Mouse (Mus musculus) kidney, postnatal 0 days (tissue): ENCODE measurements around the gene Mrps31. TPM values are rescaled to one million over a fixed set of nuclear protein-coding genes. Genes with fewer than 3 reads are reported as not detected.

Source experiments
- ATAC-seq: fragments of 200-750 bp; cut with Nextera tagmentation; replicated peaks from 2 replicates; pipeline ENCODE4 v1.8.0; 2017; ENCODE audit warnings: low read depth, moderate number of reproducible peaks, moderate TSS enrichment, moderate library complexity; ENCODE audit not compliant: low FRiP score
- DNase-seq: peaks from one replicate; pipeline ENCODE4 v3.0.0-alpha.2; 2016; ENCODE audit warnings: low spot score
- H3K27ac ChIP-seq: fragments of 300-500 bp; sonication (generic); 2 replicates; pipeline ENCODE4 v1.5.1; 2014; ENCODE audit warnings: mild to moderate bottlenecking
- H3K27me3 ChIP-seq: fragments of 300-500 bp; sonication (generic); 2 replicates; pipeline ENCODE4 v1.6.1; 2014; ENCODE audit warnings: low read length, mixed read lengths; ENCODE audit not compliant: insufficient read depth
- H3K36me3 ChIP-seq: fragments of 300-500 bp; sonication (generic); 2 replicates; pipeline ENCODE4 v1.6.1; 2014; ENCODE audit warnings: low read length, mixed read lengths; ENCODE audit not compliant: insufficient read depth
- H3K4me1 ChIP-seq: fragments of 300-500 bp; sonication (generic); replicated peaks from 2 replicates; pipeline ENCODE4 v1.6.1; 2014; ENCODE audit warnings: antibody characterized with exemption, low read length, mixed read lengths; ENCODE audit not compliant: insufficient read depth
- H3K4me2 ChIP-seq: fragments of 300-500 bp; sonication (generic); 2 replicates; pipeline ENCODE4 v1.6.1; 2014; ENCODE audit warnings: mild to moderate bottlenecking, low read length, moderate library complexity, mixed read lengths
- H3K4me3 ChIP-seq: fragments of 300-500 bp; sonication (generic); replicated peaks from 2 replicates; pipeline ENCODE4 v1.5.1; 2014; ENCODE audit warnings: low read depth, low read length
- H3K9ac ChIP-seq: fragments of 300-500 bp; sonication (generic); 2 replicates; pipeline ENCODE4 v1.6.1; 2014; ENCODE audit warnings: low read depth, low read length
- H3K9me3 ChIP-seq: fragments of 300-500 bp; sonication (generic); replicated peaks from 2 replicates; pipeline ENCODE4 v1.6.1; 2016; ENCODE audit warnings: low read length, inconsistent platforms, mixed read lengths
- CTCF ChIP-seq: IDR thresholded peaks from 2 replicates; pipeline ENCODE4 v1.5.1; 2016; ENCODE audit warnings: antibody characterized with exemption, low read depth, mild to moderate bottlenecking, moderate library complexity
- WGBS: fragments of 180-500 bp; shearing (Covaris S2); extraction: QIAGEN DNeasy Blood & Tissue Kit; methylation state at CpG from one replicate; pipeline ENCODE4 v1.1.7; 2014; 5-methylcytosine and 5-hydroxymethylcytosine counted together
- polyA plus RNA-seq: library from polyadenylated mRNA; unstranded; fragments of >200 nt; fragmentation: Nextera tagmentation; extraction: Ambion mirVana; gene quantifications from 2 replicates; pipeline ENCODE4 v1.2.1, GENCODE M21; 2015

Mrps31 gene
- polyA plus RNA-seq, 1 experiment from 2014 or later, result 48.4 TPM

DNA sequence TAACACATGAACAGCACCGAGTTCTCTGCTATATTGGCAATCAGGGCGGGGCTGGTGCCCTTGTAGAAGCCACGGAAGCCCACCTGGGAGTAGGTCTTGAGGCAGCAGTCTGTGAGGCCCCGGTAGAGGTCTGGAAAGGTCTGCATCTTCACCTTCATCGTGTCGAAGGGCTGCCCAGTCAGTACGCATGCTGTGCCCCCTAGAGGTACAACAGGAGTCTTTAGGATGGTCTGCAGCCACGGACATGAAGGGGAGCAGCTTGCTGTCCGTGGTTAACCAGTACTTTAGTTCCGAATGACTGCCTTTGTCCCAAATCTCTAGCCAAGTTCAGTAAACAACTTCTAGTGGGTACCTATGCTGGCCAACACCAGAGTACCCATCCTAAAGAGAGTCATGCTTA is 21.3 kb upstream of the Mrps31 start:
- peak; percentile 31; the same call in 1 of the 2 replicates for TF ChIP-seq CTCF
- Histone ChIP-seq H3K27me3 (no peaks in the 10 kb centered on the region), H3K9ac (no peak overlapping the region), H3K9me3 (no peaks in the 10 kb centered on the region), H3K4me2 (no peak overlapping the region), H3K27ac (peak overlapping the region; percentile 36), H3K4me1 (no peaks in the 10 kb centered on the region), H3K36me3 (peaks cover 17% of the 10 kb centered on the region), H3K4me3 (no peak overlapping the region)
- 71% methylated on average over 10 of the region's 10 CpGs for WGBS
- ATAC-seq (no peak), DNase-seq (no peak)

DNA sequence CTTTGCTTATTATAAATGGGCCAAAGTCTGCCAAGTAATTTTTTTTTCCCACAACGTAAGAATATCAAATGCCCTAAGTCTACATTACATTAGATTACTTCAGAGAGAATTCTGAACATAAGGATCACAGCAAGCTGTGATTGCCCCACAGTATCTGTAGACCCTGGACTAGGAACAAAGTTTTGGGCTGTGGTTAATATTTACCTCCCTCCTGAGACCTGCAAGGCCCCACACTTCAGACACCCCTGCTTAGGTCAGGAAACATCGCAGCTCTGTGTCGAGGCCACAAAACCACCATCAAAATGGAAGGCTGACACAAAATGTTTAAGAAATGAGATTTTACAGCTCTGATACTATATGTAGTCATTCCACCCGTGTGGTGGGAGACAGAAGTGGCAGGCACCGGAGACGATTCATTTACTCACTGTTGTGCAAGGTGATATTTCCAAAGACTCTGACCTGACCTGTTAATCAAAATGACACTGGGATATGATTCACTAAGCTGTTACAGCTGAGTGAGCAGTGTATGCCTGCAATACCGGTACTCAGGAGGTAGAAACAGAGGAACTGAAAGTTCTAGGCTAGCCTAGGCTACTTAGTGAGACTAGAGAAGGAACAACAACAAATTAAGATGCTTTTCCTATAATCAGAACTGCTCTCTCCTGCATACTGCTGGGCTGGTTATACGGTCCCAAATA is 20.2 kb upstream of the Mrps31 start:
- ATAC-seq (peak; percentile 88), DNase-seq (no peak)
- TF ChIP-seq CTCF, result no peak
- Histone ChIP-seq H3K4me1 (no peaks in the 10 kb centered on the region), H3K4me2 (no peak overlapping the region), H3K27ac (peak overlapping the region; percentile 19; the same call in 1 of the 2 replicates), H3K9ac (no peak overlapping the region), H3K27me3 (no peaks in the 10 kb centered on the region), H3K36me3 (peaks cover 17% of the 10 kb centered on the region), H3K9me3 (no peaks in the 10 kb centered on the region), H3K4me3 (no peak overlapping the region)
- 56% methylated on average over 8 of the region's 8 CpGs for WGBS

DNA sequence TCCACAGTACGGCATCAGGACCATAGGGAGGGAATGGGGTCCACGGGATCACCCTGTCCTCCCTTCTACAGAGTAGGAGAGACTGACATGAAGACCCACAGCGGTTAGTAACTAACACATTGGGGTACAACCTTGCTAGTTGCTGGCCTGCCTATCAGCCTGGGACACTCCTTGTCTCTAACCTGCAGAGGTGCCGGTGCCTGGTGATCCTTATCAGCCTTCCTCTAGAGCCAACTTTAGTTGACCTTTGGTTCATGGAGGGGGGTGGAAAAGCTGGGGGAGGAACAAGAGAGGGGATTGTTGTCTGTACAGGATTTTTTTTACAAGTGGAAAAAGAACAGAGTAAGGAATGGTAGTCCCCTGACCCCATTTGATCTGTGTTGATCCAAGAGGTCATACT is 16.7 kb upstream of the Mrps31 start:
- Histone ChIP-seq H3K27ac (no peak overlapping the region), H3K9me3 (no peaks in the 10 kb centered on the region), H3K4me3 (no peak overlapping the region), H3K36me3 (0 out of 2 replicates have a peak, but pooled peaks cover 7% of the 10 kb centered on the region), H3K4me1 (peaks cover 4% of the 10 kb centered on the region; the same call in 1 of the 2 replicates), H3K4me2 (no peak overlapping the region), H3K9ac (no peak overlapping the region), H3K27me3 (no peaks in the 10 kb centered on the region)
- no peak for TF ChIP-seq CTCF
- ATAC-seq (no peak), DNase-seq (no peak)
- WGBS, result 69% methylated on average over 4 of the region's 4 CpGs

DNA sequence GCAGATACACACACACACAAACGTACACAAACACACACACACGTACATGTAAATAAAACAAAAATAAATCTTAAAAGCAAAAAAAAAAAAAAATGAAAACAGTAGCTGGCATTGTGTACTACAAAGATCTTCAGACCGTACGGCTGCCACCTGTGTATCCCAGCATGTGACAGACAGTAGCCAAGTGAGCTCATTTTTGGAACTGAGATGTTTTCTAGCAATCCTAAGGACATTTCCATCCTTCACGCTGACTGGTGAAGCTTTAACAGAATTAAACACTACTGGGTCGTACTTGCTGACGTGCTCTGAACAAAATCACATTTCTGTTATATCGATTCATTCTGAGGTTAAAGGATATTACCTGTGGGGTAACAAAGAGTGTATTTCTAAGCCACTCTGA is 15.9 kb upstream of the Mrps31 start:
- Histone ChIP-seq H3K4me2 (no peak overlapping the region), H3K9ac (no peak overlapping the region), H3K27me3 (no peaks in the 10 kb centered on the region), H3K4me1 (peaks cover 4% of the 10 kb centered on the region; the same call in 1 of the 2 replicates), H3K36me3 (0 out of 2 replicates have a peak, but pooled peaks cover 2% of the 10 kb centered on the region), H3K9me3 (no peaks in the 10 kb centered on the region), H3K4me3 (no peak overlapping the region), H3K27ac (no peak overlapping the region)
- ATAC-seq (no peak), DNase-seq (no peak)
- no peak for TF ChIP-seq CTCF
- WGBS, result 91% methylated on average over 8 of the region's 8 CpGs

DNA sequence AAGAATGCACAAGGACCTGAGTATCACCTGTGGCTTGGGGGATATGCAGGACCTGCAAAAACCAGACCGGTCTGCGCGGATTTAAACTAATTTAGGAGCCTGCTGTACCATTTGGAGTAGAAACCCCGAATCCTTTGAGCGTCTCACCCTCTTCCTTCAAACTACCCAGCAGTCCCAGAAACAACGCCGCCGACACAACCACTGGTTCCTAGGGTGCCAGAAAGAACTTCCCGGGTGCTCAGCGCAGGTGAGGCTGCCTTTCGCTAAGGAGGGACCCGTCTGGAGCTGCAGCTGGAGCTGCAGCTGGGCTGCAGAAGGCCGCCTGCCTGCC is 13.4 kb upstream of the Mrps31 start:
- Histone ChIP-seq H3K4me2 (peak overlapping the region; percentile 74), H3K27ac (peak overlapping the region; percentile 80), H3K27me3 (no peaks in the 10 kb centered on the region), H3K36me3 (no peaks in the 10 kb centered on the region), H3K9me3 (no peaks in the 10 kb centered on the region), H3K9ac (peak overlapping the region; percentile 77), H3K4me1 (peaks cover 4% of the 10 kb centered on the region; the same call in 1 of the 2 replicates), H3K4me3 (peak overlapping the region; percentile 83)
- WGBS, result under 1% methylated on average over 13 of the region's 13 CpGs
- TF ChIP-seq CTCF, result no peak
- ATAC-seq, result no peak
- DNase-seq, result no peak

DNA sequence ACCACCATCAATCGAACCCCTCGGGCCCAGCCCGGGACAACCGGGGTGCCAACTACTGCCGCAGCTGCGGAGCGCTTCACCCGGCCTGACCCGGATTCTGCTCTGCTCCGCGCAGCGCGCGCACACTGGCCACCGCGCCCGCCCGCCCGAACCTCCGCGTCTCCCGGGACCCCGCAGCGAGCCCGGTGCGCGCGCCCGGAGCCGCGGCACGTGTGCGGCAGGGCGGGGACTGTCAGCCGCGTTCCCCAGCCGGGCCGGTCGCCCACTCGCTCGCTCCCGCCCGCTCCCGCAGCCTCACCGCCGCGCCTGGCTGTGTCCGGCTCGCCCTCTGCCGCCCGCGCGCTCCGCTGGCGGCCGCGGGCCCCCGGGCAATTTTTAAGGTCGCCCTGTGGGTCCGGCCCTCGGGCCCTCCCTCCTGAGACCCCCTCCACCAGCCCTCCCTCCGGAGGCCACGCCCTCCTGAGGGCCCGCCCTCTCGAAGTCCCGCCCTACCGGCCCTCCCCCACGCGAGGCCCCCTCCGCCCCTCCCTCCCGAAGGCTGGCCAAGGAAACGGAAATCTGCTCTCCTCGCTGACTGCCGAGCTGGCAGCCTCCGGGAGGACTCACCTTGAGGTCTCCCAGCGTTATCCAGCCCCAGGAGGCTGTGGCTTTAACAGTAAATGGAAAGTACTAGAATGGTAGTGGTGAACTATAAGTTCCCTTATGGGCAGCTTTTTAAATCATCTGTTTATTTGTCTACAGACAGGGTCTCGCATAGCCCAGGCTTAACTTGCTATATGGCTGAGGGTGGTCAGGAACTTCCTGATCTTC is 12.8 kb upstream of the Mrps31 start, which contains the start of gene Slc25a15:
Gene Slc25a15, minus strand, starts transcription at position 456 of the 810 bp plus-strand sequence.
- DNase-seq, result peak; percentile 91
- TF ChIP-seq CTCF, result no peak
- peak within 1 kb of the TSS; percentile 83 for H3K4me3 ChIP-seq
- H3K27me3 ChIP-seq, result no peaks in the 10 kb centered on the region
- peak within 1 kb of the TSS; percentile 80 for H3K27ac ChIP-seq
- H3K36me3 ChIP-seq, result no peaks in the 10 kb centered on the region
- H3K9me3 ChIP-seq, result no peaks in the 10 kb centered on the region
- H3K4me2 ChIP-seq, result peak within 1 kb of the TSS; percentile 74
- WGBS, result under 1% methylated on average over 67 of the region's 77 CpGs
- ATAC-seq, result peak; percentile 94
- peak within 1 kb of the TSS; percentile 77 for H3K9ac ChIP-seq
- peaks cover 4% of the 10 kb centered on the region; the same call in 1 of the 2 replicates for H3K4me1 ChIP-seq
